Mouse (Mus musculus) heart, postnatal 0 days (tissue): Measurements from ENCODE around the gene Sh3gl3.

Experiments
- CTCF ChIP-seq: IDR thresholded peaks from 2 replicates; pipeline ENCODE4 v1.5.1; 2016; ENCODE audit warnings: antibody characterized with exemption, control low read depth, low read depth
- EP300 ChIP-seq: IDR thresholded peaks from 2 replicates; pipeline ENCODE4 v1.6.1; 2016; ENCODE audit warnings: antibody characterized with exemption, low read depth

DNA sequence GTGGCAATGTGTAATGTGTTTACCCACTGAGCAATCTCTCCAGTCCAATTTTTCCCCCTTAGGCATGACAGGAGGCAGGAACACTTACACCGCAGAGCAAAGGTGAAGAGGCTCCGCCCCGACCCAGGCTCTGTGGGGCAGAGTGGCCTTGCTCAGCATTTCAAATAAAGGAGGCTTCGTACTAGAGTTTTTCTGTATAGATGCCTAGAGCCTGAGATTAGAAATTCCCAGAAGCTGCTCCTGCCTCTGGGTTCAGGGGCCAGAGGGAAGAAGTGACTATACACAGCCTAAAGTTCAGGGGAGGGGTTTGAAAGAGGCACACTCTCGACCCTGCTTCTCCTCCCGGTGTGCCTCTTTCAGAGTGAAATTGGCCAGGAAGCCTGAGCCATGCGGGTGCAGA is 59.6 kb downstream of the Sh3gl3 start:
- TF ChIP-seq EP300 (no peak), CTCF (no peak)
